Mouse (Mus musculus) embryo, embryonic 10 days (tissue): ENCODE data around the gene Mphosph6.

Source experiments
- DNase-seq: peaks from one replicate; pipeline ENCODE4 v3.0.0-alpha.2; 2015; ENCODE audit warnings: low spot score

Gene Mphosph6

GRCm38 (mm10) chr8:117801443-117802298 is at the start of gene Mphosph6:
Gene Mphosph6, minus strand, starts transcription at chr8:117801943.
- DNase-seq = peak; percentile 99

- no peak for DNase-seq
Observed at GRCm38 (mm10) chr8:117850420-117850819, 48.7 kb upstream of the Mphosph6 start.

GRCm38 (mm10) chr8:117847865-117848264 is 46.1 kb upstream of the Mphosph6 start:
- no peak for DNase-seq

- DNase-seq = no peak
Observed at GRCm38 (mm10) chr8:117843694-117844093, 42.0 kb upstream of the Mphosph6 start.

- peak; percentile 47 for DNase-seq
Observed at GRCm38 (mm10) chr8:117813524-117813923, 11.8 kb upstream of the Mphosph6 start.

GRCm38 (mm10) chr8:117810676-117811075 is 8.9 kb upstream of the Mphosph6 start:
- DNase-seq = no peak

GRCm38 (mm10) chr8:117805419-117805818 is 3.7 kb upstream of the Mphosph6 start:
- no peak for DNase-seq

- DNase-seq = no peak
Observed at GRCm38 (mm10) chr8:117802299-117802689, 551 bp upstream of the Mphosph6 start.

GRCm38 (mm10) chr8:117798066-117798465 is 3.7 kb downstream of the Mphosph6 start:
- DNase-seq = no peak

GRCm38 (mm10) chr8:117796464-117796863 is 5.3 kb downstream of the Mphosph6 start:
- no peak for DNase-seq

GRCm38 (mm10) chr8:117794581-117794980 is 7.2 kb downstream of the Mphosph6 start:
- no peak for DNase-seq

GRCm38 (mm10) chr8:117792616-117793144 is 9.1 kb downstream of the Mphosph6 start:
- no peak for DNase-seq

GRCm38 (mm10) chr8:117786428-117786827 is 15.3 kb downstream of the Mphosph6 start:
- no peak for DNase-seq

GRCm38 (mm10) chr8:117783021-117783420 is 18.7 kb downstream of the Mphosph6 start:
- no peak for DNase-seq

- DNase-seq = no peak
Observed at GRCm38 (mm10) chr8:117781375-117782129, 20.2 kb downstream of the Mphosph6 start.

GRCm38 (mm10) chr8:117779344-117779743 is 22.4 kb downstream of the Mphosph6 start:
- no peak for DNase-seq

- no peak for DNase-seq
Observed at GRCm38 (mm10) chr8:117778531-117779322, 23.0 kb downstream of the Mphosph6 start.

GRCm38 (mm10) chr8:117776075-117776474 is 25.7 kb downstream of the Mphosph6 start:
- no peak for DNase-seq

- no peak for DNase-seq
Observed at GRCm38 (mm10) chr8:117775626-117776025, 26.1 kb downstream of the Mphosph6 start.

- DNase-seq = peak; percentile 10
Observed at GRCm38 (mm10) chr8:117772597-117772996, 29.1 kb downstream of the Mphosph6 start.

GRCm38 (mm10) chr8:117772126-117772525 is 29.6 kb downstream of the Mphosph6 start:
- peak; percentile 76 for DNase-seq
